Mouse (Mus musculus): ENCODE data around the gene Tmem39a. TPM values are rescaled to one million over a fixed set of nuclear protein-coding genes. Genes with fewer than 3 reads are reported as not detected.

Gene Tmem39a
- total RNA-seq (2021): 10 to 100 TPM; 47.4 to 56.4 TPM
- long read RNA-seq, experiment 1, transcript Tmem39a-201 (9 exons, 2,871 nt): major isoform, 11 of 21 reads
- long read RNA-seq, experiment 1, partial matches to known transcripts: 3 of 21 reads
- long read RNA-seq, experiment 1, other reads (novel, unspliced or antisense): 5 of 21 reads
- long read RNA-seq, experiment 2, transcript Tmem39a-201 (9 exons, 2,871 nt): major isoform, 9 of 16 reads
- long read RNA-seq, experiment 2, partial matches to known transcripts: 0 of 16 reads
- long read RNA-seq, experiment 2, other reads (novel, unspliced or antisense): 7 of 16 reads

- DNase-seq (ENCODE audit: low spot score in 2 of 2): no peak
Measured at GRCm38 (mm10) chr16:38558221-38558748, at the start of gene Tmem39a. Tmem39a (plus strand) TSS chr16:38558698.

GRCm38 (mm10) chr16:38510846-38511245 lies 47.7 kb upstream of the Tmem39a start:
- DNase-seq (ENCODE audit: low spot score in 2 of 2): no peak

GRCm38 (mm10) chr16:38519140-38519539 lies 39.4 kb upstream of the Tmem39a start:
- DNase-seq (ENCODE audit: low spot score in 2 of 2): no peak

- no peak for DNase-seq (ENCODE audit: low spot score in 2 of 2)
Measured at GRCm38 (mm10) chr16:38521211-38521987, 37.1 kb upstream of the Tmem39a start.

GRCm38 (mm10) chr16:38522129-38523084 lies 36.1 kb upstream of the Tmem39a start, which contains the start of gene Timmdc1:
Timmdc1 (minus strand) TSS chr16:38522663.
- DNase-seq (ENCODE audit: low spot score in 2 of 2): peak; percentile 91 to 96

GRCm38 (mm10) chr16:38526264-38526663 lies 32.2 kb upstream of the Tmem39a start:
- DNase-seq (ENCODE audit: low spot score in 2 of 2): no peak

- DNase-seq (ENCODE audit: low spot score in 2 of 2): peak; percentile 55 to 73
Measured at GRCm38 (mm10) chr16:38536544-38537146, 21.9 kb upstream of the Tmem39a start.

- DNase-seq (ENCODE audit: low spot score in 2 of 2): no peak
Measured at GRCm38 (mm10) chr16:38538716-38539380, 19.6 kb upstream of the Tmem39a start.

GRCm38 (mm10) chr16:38548000-38548399 lies 10.5 kb upstream of the Tmem39a start:
- DNase-seq (ENCODE audit: low spot score in 2 of 2): no peak

GRCm38 (mm10) chr16:38549479-38550396 lies 8.8 kb upstream of the Tmem39a start, which contains the start of gene Poglut1:
Poglut1 (minus strand) TSS chr16:38550258.
- peak; percentile 45 to 78 for DNase-seq (ENCODE audit: low spot score in 2 of 2)

- DNase-seq (ENCODE audit: low spot score in 2 of 2): no peak
Measured at GRCm38 (mm10) chr16:38555988-38556387, 2.5 kb upstream of the Tmem39a start.

GRCm38 (mm10) chr16:38562131-38562967 lies 3.9 kb downstream of the Tmem39a start:
- DNase-seq (ENCODE audit: low spot score in 2 of 2): peak; percentile 93 to 95

GRCm38 (mm10) chr16:38562968-38563327 lies 4.5 kb downstream of the Tmem39a start:
- no peak for DNase-seq (ENCODE audit: low spot score in 2 of 2)

- no peak for DNase-seq (ENCODE audit: low spot score in 2 of 2)
Measured at GRCm38 (mm10) chr16:38563516-38563915, 5.0 kb downstream of the Tmem39a start.

- no peak for DNase-seq (ENCODE audit: low spot score in 2 of 2)
Measured at GRCm38 (mm10) chr16:38568192-38568591, 9.7 kb downstream of the Tmem39a start.

GRCm38 (mm10) chr16:38571481-38571880 lies 13.0 kb downstream of the Tmem39a start:
- DNase-seq (ENCODE audit: low spot score in 2 of 2): no peak

- DNase-seq (ENCODE audit: low spot score in 2 of 2): no peak
Measured at GRCm38 (mm10) chr16:38584761-38585160, 26.3 kb downstream of the Tmem39a start.

GRCm38 (mm10) chr16:38585186-38585585 lies 26.7 kb downstream of the Tmem39a start:
- DNase-seq (ENCODE audit: low spot score in 2 of 2): no peak
